Mouse (Mus musculus) gastrocnemius, postnatal 36 days (tissue): ENCODE measurements around the gene Dntt. TPM values are rescaled to one million over a fixed set of nuclear protein-coding genes. Genes with fewer than 3 reads are reported as not detected.

Experiments
- DNase-seq, 2 experiments: peaks; one replicate each; pipeline ENCODE4 v3.0.0; 2022
- intact Hi-C: fragments of 180-260 bp; cut with DNase I; formaldehyde crosslinking; loops from one replicate; pipeline ENCODE4 v1.15.1; 2025
- long read RNA-seq, 2 experiments: library from polyadenylated mRNA; stranded (forward); transcript quantifications; one replicate each; pipeline ENCODE4 v2.0.0; 2021
- total RNA-seq, 2 experiments: library from RNA; stranded (reverse); gene quantifications; 2 replicates each; pipeline ENCODE4 v1.2.3; 2021

Dntt gene
- 1 to 10 TPM in 1 of 2 experiments, not detected in 1; 2.3 TPM for total RNA-seq
- long read RNA-seq, experiment 1, result 0 reads
- long read RNA-seq, experiment 2, partial matches to known transcripts, result 1 of 2 reads
- long read RNA-seq, experiment 2, other reads (novel, unspliced or antisense), result 1 of 2 reads

DNA sequence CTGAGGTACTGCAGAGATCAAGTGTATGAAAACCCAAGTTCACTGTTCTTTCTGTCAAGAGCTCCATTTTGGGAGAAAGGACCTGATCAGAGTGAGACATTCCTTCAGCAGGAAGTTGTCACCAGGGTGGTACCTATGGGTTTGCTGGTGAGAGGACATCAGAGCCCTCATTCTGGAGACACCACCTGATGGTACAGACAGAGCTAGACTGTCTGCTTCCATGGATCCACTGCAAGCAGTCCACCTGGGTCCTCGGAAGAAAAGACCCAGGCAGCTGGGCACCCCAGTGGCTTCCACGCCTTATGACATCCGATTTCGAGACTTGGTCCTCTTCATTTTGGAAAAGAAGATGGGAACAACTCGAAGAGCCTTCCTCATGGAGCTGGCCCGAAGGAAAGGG lies at the start of gene Dntt:
Dntt (plus strand) TSS at position 57 of the 400 bp plus-strand sequence.
- intact Hi-C loops, result no loop called here
- no peak for DNase-seq

DNA sequence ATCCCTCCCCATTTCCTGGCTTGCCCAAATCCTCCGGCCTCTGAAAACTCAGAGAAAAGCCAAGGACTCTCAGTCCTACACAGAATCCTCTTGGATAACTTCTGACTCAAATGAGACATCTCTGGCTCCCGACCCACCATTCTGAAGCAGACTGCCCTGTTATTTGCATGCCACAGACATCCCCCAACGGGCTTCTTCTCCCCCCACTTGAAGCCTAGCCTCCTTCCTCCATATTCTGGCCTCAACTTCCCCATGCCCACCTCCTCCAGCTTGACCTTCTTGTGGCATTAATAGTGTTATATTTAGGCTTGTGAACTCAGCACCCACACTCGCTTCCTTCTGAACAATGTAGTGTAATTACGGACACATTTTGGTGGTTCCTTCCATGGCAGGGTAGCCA lies 48.4 kb upstream of the Dntt start:
- intact Hi-C loops, result no loop called here
- no peak for DNase-seq

DNA sequence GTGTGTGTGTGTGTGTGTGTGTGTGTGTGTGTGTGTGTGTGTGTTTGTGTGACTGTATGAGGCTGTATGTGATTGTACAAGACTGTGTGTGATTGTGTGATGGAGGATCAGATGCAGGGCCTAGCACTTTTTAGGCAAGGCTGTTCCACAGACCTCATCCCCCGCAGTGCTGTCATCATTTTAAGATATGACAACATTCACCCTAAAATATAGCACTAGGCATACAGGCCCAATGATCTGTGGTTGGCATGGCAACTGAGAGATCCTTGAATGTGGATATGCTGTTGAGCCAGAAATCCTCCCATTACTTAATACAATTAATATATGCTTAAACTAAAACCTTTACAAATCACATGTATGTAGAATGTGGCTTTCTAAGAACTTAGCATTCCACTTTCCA lies 44.5 kb upstream of the Dntt start:
- intact Hi-C loops, result no loop called here
- no peak for DNase-seq

DNA sequence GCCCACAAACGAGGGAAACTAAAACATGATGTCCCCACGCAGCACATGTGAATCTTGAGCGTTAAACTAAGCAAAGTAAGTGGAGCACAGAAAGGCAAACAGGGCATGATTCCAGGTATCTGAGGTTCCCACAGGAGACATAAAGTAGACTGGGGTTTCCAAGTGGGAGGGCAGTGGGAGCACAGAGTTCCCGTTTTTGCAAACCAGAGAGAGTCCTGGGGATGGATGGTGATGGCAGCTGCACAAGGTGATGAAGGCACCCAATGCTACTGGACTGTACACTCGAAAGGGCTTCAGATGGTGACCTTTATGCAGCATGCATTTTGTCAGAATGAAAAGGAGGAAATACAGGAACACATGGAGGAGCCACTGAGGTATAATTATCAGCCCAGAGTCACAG lies 40.2 kb upstream of the Dntt start:
- intact Hi-C loops, result no loop called here
- no peak for DNase-seq

DNA sequence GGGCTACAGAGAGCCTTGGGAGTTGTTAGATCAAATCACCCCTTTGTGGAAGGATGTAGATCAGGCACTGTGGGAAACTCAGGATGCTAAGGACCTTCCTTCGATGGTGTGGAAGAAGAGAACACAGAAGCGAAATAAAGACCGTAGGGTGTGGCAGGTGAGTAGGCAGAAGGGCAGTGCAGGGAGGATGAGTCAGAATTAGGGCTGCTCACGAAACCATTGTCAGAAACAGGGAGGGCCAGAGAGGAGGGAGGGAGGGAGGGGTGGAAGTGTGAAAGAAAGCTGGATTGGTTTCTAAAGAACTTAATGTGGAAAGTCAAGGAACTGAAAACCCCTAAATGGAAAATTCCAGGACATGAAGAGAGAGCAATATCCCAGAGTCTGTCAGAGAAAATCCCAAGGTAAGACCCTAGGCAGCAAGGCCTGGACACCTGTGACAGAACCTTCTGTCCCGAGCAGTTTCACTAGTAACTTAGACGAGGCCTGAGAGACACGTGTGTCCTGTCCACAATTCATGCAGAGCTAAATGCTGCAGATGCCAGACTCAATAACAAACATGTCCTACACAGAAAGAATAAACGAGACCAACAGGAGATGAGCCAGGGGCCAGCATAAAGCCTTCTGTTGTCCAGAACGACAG lies 39.0 kb upstream of the Dntt start:
- no peak for DNase-seq
- intact Hi-C loops, result no loop called here

DNA sequence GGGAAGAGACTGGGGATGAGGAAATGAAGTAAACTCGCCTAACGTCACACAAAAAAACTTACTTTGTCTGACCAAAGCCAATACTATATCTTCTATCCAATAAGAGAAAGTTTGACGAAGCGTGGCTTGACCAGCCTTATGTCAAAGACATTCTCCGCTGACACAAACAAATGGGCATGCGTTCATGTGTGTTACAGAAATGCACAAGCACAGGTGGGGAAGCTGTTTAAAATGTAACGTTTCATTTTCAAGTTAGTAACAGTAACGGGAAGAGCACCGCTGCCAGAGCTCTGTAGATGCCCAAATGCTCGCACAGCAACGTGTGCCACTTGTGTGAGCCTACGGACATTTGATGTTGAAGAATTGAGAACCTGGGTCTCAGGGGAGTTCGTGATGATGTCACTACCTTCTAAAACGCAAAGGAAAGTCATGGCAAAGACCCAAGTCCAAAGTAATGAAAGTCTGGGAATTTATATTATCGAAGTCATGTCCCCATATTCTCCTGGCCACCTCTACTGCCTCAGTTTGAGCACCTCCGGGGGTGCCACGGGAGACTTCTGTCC lies 38.2 kb upstream of the Dntt start:
- no peak for DNase-seq
- intact Hi-C loops, result no loop called here

DNA sequence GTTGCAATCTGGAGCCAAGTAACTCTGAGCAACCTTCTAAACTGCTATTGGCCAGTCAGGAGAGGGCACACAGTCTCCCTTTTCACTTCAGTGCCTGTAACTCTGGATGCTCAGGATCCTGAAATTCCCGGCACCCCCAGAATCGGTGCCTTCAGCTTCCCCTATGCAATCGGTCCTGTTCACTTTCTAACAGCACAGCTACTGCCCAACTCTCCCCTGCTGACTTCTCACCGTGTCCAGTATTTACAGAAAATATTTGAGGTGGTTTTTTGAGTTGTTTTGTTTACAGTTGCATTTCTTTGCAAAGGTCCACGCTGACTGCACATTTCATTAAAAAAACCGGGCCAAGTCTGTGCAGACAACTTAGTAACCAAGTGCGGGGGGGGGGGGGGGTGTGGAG lies 37.4 kb upstream of the Dntt start:
- intact Hi-C loops, result no loop called here
- DNase-seq, result no peak

DNA sequence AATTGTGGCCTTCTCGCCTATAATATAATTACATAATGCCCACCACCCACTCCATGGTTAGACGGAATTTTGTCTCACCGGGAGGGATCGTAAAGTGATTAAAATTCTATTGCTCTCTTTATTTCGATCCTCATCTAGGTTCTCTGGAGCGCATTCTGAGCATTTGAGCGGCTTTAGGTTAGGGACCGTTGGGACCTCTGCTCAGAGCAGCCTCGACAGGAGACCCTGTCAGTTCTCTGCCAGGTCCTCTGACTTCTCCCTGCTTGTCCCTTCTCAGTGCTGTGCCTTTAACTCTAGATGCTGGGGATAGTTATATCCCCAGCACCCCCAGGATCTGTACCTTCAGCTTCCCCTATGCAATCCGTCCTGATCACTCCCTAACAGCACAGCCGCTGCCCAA lies 37.0 kb upstream of the Dntt start:
- intact Hi-C loops, result no loop called here
- no peak for DNase-seq

DNA sequence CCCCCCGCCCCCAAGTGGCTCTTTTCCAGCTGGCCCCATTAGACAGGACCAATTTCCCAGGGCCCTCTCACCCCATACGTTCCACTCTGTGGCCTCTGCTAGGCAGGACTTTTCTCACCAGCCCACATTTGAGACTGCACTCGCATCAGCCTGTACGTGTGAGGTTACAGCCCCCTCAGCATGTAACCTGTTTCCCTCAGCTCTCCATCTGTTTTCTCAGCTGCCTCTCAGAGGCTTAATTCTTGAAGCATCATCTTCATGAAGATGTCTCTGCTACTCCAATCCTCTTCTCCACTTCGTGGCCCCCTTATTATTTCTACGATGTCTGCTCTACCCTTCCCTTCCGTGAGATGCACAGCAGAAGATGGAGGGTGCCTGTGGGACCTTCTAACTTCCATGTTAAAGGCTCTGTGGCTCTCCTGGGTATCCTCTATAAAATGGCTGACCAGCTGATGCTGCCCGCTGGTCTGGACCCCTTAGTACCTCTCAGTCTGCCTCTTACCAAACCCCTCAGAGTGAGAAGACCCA lies 36.5 kb upstream of the Dntt start:
- intact Hi-C loops, result no loop called here

DNA sequence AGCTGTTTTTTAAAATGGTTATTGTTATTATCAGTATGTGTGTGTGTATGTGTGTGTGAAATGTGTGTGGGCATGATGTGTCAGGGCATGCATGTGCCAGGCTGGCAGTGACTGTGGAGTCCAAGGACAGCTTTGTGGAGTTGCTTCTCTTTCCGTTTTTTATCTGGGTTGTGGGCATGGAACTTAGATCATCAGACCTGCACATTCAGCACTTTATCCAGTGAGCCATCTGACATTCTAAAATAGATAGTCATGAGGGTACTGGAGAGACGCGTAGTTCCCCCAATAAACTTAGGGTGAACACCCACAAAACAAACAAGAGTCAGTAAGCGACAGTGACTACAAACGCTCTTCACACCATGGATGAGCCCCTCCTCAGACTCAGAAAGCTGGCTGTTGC lies 35.7 kb upstream of the Dntt start:
- intact Hi-C loops, result no loop called here

More for the DNA sequence above, 36.5 kb upstream of the Dntt start:
- DNase-seq, result no peak

DNA sequence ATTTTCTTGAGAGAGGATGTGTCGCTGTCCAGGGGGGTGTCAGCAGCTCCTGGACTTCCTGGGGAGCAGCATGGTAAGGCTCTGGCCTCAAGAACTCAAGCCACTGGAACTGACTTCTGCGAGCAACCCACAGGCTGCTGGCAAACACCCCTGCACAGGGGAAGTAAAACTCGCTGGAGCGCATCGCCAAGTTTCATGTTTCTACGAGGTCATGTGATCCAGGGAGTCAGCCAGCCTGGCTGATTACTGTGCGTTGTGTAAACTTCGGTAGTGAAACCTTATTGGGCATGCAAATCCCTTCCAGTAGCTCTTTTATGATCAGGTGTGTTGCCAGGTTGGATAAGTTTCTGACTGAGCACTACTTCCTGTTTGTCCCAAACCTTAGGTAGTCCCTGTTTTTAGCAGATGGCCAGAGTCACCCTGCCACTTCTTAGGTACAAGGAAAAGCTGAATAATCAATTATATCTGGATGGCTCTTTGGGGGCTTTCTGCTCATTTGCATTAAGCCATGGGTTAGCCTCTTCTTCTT lies 35.0 kb upstream of the Dntt start, which contains the start of gene Blnk:
Blnk (minus strand) TSS at position 479 of the 529 bp plus-strand sequence.
- intact Hi-C loops, result no loop called here
- peak; percentile 41 to 50 for DNase-seq

More for the DNA sequence above, 35.7 kb upstream of the Dntt start:
- no peak for DNase-seq

DNA sequence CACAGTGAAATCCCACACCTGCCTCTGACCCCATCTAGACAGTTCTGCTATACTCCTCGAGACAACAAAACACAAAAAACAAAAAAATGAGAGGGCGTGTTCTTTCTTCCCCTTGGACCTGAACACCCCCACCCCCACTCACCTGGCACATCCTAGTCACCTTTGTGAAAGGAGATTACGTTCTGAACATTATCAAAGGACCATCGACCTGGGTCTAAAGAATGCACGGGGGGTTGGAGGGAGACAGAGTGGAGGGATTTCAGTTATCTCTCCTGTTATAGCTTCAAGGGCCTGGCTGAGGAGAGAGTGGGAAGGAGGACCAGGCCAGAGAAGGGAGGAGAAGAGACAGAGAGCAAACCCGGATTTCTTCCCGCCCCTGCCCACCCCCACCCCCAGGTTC lies 34.2 kb upstream of the Dntt start:
- no peak for DNase-seq
- intact Hi-C loops, result no loop called here

DNA sequence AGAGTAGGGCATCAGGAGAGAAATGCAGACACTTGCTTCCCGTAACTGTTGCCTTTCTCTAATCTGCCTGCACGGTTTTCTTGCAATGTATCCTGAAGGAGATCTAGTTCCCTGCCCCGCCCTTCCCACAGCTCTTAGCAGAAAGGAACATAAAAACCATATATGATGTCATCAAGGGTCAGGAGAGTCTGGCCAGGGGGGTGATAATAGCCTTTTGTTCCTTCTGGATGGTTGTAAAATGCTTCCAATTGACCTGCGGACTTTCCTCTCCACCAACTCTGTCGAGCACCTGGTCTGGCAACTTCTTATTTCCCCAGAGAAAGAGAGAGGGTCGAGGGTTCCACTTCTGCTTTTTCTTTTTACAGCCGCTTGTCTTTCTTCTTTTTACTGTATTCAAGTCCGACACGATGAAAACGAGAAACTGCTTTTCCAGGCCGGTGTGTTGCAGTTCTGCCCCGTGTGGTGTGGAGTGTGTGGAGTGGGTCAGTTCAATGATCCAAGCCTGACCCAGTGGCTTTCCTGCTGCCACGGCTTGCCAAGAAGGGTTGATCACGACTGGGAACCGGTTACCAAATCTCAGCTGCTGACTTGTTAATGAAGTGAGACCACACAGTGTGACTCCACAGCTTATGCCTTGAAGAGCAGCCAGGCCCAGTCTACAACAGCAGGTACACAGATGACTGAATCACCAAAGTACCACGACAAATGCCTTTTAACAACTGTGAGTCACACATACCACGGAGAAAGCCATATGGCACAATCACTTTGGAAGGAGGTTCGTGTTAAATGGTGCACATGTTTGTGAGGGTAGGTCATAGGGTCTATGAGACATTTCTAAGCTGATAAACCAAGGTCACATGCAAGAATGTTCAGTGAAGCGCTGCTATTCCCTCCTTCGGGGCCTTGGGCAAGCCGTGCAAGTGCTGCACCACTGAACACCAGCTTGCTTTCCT lies 33.4 kb upstream of the Dntt start:
- no peak for DNase-seq
- intact Hi-C loops, result no loop called here

DNA sequence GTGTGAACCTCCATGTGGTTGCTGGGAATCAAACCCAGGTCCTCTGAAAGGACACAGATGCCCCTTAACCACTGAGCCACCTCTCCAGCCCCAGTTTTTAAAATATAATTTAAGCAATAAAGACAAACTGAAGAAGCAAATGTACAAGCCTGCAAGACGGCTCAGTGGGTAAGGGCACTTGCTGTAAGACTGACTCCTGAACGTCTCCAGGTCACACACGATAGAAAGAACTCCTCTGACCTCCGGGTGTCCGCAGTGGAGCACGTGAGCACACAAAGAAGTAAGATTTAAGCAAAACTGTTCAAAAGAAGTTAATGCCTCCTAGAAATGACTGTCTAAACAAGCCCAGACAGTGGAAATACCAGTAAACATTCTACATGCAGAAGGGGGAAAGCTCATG lies 32.4 kb upstream of the Dntt start:
- intact Hi-C loops, result no loop called here

DNA sequence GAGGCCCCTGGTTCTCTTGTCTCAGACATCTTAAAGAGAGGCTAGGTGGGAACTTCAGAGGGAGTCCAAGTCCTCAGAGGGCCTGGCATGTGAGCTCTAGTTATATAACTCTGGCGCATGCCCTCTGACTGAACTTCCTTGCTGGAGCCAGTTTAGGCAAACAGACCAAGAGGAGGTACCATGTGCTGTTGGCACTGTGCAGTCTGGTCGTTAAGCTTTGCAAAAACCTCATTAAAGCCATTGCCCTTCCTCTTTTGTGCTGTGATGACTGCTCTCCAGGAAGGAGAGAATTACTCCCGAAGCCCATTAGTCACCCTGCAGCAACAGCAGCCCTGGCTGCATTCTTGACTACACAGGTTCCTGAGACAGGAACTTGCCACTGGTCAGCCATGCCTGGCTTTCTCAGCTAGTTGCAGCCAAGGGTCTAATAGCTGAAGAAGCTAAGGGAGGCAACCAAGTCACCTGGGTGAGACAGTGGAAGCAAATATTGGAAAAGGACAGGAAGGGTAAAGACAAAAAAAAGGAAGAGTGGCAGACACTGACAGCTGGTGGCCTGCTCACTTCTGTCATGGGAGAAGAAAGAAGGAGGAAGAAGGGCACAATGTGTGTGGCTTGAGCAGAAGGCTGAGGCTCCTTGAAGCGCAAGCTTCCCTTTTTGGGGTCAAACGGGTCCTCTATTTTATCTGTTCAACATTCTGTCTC lies 30.5 kb upstream of the Dntt start:
- intact Hi-C loops, result no loop called here
- DNase-seq, result no peak

More for the DNA sequence above, 32.4 kb upstream of the Dntt start:
- no peak for DNase-seq

DNA sequence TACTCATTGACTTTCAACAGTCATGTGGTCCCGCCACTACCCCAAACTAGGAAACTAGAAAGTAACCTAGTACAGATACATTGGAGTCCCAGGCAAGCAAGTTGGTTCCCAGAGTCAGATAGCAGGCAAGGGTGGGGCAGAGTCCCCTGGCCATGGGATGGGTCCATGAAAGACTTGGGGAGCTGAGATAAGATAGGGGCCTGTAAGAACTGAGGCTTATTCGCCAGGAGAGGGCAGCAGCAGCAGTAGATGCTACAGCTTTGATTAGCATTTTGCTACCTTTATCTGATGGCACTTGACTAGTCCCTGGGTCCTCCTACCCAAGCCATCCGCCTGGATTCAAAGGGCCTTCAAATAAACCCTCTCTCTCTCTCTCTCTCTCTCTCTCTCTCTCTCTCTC lies 29.5 kb upstream of the Dntt start:
- intact Hi-C loops, result no loop called here
- DNase-seq, result no peak

DNA sequence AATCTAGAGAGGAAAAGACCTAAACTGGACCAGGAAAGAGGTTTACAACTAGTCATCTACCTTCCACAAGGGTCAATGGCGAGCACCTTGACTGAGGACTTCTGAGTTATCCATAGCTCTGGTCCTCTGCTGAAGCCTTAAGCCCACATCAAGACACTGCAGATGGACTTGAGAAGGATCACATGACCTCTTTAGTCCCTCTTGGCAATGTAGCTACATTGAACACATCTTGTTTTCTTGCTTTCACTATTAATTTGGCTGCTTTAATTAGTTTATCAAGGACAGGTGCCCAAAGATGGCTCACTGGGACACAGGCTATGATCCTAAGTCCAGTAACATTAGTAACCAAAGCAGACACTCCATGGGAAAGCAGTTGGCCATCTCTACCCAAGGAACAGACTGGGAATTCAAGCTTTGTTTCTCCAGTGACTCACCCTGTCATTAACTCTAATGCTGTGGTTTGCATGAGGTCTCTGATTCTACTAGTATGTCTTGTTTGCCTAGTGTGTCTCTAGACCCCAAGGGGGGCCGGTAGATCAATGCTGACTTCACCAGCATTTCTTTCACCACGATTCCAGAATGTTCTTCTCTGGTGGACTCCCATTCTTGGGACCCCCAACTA lies 25.3 kb upstream of the Dntt start:
- intact Hi-C loops, result no loop called here
- DNase-seq, result no peak

DNA sequence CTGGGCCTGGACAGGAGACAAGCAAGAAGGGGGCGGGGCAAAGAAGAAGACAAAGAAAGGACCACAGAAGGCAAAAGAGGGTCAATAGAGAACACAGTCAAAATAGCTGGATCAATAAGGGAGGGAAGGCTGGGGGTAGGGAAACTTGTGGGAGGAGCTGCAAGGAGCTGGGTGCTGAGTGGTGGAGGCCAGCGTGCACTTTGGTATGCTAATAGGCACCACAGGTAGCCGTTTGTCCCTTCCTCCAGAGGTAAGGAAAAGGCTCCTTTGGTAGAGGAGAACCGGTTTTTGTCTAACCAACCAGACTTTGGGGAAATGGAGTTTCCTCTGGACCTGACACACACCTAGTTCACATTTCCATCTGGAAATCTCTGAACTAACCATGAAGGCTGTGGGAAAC lies 22.5 kb upstream of the Dntt start:
- DNase-seq, result no peak
- intact Hi-C loops, result no loop called here

DNA sequence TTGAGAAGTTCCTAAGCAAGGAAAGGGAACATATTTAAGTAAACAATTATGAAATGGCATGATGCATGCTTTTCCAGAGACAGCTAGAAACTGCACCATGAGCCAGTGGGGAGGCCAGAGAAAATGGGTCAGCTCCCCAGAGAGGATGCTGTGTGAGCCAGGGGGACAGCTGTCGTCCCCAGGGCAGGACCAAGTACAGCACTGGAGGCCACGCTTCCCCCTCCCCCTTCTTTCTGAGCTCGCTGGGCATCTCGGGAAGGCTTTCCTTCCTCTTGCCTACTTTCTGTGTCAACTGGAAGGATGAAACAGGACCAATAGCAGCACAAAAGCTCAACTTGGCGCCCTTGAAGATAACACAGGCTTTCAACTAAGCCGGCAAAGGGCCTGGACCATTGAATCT lies 21.7 kb upstream of the Dntt start:
- DNase-seq, result peak in 1 of 2 experiments; percentile 17
- intact Hi-C loops, result no loop called here

DNA sequence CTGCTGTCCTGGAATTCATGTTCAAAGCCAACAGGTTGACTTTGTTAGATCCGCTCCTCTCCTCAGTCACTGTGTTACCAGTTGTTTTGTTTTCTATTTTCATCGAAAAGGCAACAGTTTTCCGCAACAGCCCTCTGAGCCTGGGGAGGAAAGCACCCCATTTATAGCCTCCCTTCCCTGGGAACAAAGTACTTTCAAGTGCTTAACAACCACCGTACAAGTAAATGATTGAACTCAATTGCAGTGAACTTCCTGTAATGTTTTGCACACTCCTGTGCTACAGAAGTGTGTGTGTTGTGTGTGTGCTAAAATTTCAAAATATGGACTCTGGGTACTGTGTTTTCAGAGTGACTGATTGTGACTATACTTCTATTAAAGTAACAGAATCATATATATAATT lies 21.3 kb upstream of the Dntt start:
- DNase-seq, result no peak
- intact Hi-C loops, result no loop called here
